Mouse (Mus musculus) CD4-positive, CD25-positive, alpha-beta regulatory T cell, adult 2 months (primary cell): ENCODE data around the gene Cfi.

Experiments
- DNase-seq: peaks from one replicate; pipeline ENCODE4 v3.0.0-alpha.2; 2012; ENCODE audit warnings: low read depth, low spot score

Cfi gene

DNA sequence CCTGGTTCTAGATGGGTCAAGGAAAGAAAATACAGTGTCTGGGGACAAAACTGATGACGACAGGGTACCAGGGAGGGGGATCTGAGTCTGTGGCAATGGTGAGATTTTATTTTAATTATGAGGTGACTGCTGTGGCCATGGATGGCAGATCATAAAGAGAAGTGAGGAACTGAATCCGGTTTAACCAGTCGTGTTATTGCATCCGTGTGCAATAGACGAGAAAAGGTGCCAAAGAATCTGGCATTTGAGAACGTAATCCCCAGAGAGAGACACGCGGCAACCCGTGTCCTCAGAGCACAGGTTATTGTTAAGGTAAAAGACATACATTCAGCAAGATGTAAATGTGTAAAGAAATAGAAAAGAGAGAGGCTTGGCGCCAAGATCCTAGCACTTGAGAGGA lies 41.6 kb downstream of the Cfi start:
- DNase-seq = no peak

DNA sequence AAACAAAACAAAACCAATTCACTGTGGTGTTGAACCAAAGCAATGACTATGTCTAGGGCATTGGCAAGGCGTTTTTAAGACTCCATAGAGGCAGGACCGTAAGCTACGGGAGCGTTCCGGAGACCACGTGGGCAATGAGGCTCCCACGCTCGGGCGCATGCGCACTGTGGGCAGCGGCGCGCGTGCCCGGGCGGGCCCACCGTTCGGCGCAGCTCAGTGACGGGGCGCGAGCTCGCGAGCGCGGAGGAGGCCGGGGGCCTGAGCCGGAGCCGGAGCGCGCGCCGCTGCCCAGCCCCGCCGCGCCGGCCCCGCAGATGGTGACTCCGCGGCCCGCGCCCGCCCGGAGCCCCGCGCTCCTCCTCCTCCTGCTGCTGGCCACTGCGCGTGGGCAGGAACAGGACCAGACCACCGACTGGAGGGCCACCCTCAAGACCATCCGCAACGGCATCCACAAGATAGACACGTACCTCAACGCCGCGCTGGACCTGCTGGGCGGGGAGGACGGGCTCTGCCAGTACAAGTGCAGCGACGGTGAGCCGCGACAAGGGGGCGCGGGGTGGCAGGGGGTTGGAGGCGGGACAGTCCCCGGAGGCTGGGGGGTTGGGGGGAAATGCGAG lies 42.8 kb downstream of the Cfi start, which contains the start of gene Pla2g12a:
TSS of gene Pla2g12a (plus strand) at position 202 of the 617 bp plus-strand sequence.
- DNase-seq = peak; percentile 93

DNA sequence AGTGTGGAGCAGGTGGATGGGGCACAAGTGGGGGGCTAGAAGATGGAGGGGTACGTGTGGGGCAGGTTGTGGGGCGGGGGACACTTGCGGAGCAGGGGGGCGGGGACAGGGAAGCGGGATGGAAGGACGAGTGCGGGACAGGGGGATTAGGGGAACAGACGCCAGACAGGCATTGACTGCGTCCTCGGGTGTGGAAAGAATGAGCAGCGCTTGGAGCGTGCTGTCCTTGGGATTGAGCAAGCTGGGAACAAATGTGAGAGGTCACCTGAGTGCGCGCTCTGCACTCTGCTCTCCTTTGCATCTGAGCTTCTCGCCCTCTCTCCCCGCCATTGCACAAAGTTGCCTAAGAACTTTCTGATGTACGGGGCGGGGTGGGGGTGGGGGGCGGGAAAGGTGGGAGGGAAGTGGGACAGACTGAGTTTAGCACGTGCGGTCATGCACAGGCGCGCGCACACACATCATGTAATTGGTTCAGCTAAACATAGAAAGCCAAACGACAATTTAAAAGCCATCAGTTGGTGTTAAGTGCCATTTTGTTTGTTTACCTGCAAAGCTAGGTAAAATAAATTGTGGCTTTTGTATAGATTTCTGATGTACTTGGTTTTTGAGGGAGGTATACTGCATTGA lies 43.6 kb downstream of the Cfi start:
- DNase-seq = peak; percentile 54

DNA sequence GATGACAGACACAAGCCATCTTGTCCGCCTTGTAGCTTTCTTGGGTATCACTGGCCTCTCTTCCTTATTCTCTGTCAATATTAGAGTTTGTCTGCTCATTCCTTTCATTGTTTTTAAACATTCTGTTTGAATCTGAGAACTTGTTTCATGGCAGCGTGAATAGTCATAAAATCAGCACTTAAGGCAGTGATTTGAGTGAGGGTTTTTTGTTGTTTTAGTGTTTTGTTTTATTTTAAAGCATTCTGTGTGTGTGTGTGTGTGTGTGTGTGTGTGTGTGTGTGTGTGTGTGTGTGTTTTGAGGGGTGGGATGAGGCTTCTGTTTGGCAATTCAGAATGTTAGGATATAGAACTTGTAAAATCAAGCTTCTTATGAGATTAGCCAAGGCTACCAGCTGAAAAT lies 44.2 kb downstream of the Cfi start:
- DNase-seq = no peak

DNA sequence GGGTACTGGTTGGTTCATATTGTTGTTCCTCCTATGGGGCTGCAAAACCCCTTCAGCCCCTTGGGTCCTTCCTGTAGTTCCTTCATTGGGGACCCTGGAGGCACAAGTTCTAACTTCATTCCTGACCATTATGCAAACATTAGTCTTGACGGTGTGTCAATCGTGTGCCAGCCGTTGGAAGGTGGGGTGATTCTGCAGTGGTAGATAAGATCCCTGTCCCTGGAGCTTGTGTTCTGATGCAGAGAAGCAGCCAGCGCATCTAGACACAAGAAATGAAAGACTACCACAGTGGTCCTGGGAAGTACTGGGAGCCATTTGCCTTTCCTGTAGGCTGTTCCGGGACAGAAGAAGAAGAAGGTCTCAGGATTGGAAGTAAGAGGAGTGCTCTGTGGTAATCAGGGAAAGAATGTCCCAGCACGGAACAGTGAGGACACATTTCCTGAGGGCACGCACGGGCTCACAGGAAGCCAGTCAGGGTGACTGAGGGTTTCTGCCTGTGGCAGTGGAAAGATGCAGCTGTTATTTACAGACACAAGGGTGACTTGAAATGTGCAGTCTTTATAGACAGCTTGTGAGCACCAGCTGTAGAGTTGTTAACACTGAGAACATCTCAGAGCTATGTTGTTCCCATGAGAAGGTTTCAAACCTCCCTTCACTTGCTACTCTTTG lies 45.4 kb downstream of the Cfi start:
- DNase-seq = no peak

DNA sequence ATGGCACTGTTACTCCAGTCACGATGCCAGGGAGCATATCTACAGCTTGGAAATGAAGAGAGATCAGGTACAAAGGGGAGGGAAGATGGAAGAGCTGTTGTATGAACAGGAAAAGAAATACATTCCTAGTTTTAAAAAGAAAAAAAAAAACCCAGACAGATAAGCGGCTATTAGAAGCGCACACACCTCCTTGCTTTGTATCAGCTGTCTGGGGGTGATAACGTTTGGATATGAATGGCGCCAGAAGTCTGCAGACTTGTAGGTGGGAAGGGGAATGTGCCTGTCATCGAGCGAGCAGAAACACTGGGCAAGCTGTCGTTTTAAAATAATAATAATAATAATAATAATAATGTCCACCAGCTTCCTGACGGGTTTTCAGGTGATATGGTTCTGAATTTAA lies 49.9 kb downstream of the Cfi start:
- DNase-seq = no peak

DNA sequence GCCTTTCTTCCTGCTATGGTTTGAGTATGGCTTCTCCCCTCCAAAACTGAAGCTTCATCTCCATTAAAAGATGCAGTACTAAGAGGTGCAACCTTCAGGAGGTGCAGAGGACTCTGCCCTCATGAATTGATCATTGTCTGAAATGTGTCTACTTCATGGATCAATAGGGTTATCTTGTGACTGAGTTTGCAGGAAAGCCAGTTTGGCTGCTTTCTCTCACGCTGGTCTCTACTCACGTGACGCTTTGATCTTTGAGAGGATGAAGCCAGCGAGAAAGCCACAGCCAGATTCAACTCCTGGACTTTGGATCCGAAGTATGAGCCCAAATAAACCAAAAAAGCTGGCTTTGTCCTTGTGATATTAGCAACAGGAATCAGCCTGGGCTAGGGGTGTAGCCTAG lies 50.7 kb downstream of the Cfi start:
- DNase-seq = no peak

DNA sequence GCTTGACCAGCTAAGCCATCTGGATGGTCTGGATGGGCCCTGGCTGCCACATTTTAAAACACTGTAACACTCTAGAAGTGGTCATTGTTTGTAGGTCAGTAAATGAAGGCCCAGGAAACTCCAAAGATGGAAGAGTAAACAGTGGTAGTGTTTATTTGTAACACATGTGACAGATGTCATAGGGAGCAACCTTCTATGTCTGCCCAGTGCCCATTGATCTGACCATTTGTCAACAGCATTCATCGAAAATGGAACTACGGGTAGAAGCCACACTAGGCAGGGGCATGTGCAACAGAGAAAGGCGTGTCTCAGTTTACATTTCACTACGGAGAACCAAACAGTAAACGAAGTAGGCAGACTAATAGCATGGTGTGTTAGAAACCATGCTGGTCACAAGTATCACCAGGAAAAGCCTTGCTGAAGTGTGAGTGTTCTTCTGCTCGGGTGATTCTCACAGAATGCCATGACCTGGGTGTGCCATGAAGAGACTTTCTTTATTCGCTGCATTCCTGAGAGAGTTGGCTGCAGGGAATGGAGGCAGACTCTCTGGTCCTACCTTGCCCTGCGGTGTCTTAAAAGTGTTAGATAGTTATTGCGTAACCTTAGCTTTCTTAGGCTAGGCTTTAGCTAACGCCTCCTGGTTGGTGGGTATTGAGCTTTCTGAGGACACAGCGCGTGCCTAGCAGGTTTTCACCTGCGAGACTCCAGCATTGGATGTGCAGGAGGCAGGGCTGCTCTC lies 52.3 kb downstream of the Cfi start:
- DNase-seq = no peak

DNA sequence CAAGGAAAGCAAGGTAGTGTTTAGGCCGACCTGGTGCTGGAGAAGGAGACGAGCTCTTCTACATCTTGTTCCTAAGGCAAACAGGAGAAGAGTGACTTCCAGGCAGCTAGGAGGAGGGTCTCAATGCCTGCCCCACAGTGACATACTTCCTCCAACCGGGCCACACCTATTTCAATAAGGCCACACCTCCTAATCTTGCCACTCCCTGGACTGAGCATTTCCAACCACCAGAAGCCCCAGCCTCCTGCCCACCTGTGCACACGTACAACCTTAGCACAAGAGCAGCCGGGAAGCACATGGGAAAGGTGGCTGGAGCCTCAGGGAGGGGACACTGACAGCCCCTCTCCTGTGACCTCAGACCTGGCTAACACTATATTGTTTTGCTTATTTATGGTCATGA lies 56.3 kb downstream of the Cfi start:
- no peak for DNase-seq

DNA sequence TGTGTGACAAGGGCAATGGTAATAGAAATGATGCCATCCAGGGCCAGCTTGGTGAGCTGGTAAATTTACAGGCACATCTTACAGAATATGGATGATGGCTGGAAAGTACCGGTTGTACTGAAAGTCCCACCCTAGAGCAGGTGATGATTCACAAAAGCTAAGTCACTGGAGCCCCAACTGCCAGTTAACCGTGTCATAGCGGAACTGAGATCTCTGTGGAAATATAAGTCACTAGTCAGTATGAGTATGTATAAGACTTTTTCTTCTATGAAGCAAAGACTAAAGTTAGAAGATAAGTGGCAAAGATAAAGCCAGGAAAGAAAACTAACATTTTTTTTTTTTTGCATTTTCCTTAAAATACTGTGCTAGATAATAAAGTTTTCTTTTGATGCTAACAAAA lies 57.5 kb downstream of the Cfi start:
- no peak for DNase-seq

DNA sequence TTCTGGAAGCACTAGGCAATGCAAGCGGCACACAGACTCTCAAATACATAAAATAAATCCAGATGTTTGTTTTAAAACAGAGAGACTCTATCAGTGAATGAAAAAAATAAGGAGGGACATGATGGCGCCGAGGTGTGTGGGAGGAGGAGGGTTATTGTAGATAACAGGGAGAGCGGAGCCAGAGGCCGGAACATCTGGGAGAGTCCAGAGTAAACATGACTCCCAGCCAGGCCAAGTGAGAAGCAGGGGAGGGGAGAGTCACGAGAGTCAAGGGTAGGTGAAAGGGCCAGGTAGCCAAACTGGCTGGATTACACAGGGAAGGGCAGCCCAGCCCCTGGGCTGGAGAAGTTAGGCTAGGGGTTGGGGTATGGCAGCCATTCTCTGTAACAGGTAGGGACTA lies 60.9 kb downstream of the Cfi start:
- no peak for DNase-seq

DNA sequence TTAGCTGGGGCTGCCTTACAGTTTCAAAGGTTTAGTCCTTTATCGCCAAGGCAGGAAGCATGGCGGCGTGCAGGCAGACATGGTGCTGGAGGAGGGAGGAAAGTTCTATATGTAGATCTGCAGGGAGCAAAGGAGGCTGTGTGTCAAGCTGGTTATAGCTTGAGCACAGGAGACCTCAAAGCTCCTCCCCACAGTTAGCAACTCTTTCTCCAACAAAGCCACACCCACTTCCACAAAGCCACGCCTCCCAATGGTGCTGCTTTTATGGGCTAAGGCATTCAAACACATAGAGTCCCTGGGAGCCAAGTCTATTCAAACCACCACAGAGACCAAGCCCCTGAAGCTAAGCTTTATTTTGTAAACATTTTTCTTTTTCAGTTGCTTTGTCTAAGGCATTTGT lies 63.2 kb downstream of the Cfi start:
- peak; percentile 24 for DNase-seq

DNA sequence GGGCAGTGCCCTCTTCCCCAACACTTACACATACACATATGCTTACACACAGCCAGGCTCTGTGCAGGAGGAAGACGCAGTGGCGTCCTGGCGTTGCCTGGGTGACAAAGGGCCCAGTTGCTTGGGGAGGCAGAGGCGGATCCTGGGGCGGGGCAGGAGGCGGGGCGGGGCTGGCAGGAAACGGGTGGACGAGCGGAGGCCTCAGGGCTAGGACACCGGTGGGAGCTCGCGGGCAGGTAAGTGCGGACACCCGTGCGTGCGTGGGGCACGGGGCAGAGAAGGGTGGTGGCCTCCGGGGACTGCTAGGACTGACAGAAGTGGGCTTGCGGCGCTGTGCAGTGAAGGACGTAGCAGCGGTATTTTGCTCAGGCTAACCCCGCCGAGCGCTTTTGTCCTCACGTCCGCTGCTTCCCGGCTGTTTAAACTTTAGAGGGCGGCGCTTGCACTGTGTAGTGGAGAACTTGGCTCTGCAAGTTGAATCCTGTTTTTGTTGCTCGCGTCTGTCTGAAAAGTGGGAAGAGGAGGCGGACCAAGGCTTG lies 65.7 kb downstream of the Cfi start, which contains the start of gene Casp6:
TSS of gene Casp6 (plus strand) at position 155 of the 539 bp plus-strand sequence.
- DNase-seq = peak; percentile 91

DNA sequence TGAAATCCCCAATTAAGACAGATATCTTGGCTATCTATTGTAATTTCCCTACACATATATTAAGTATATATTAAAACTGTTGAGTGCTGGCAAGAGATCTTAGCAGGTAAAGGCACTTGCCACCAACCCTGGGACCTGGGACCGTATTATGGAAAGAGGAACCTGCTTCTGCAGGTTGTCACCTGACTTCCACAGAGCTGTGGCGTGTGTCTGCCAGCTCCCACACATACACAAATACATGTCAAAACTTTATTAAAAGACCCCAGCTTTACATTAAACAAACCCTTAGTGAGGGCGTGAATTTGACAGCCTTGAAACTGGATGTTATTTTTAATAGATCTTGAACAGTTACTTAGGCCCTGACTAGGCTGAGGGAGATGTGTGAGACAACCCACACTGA lies 67.7 kb downstream of the Cfi start:
- no peak for DNase-seq

DNA sequence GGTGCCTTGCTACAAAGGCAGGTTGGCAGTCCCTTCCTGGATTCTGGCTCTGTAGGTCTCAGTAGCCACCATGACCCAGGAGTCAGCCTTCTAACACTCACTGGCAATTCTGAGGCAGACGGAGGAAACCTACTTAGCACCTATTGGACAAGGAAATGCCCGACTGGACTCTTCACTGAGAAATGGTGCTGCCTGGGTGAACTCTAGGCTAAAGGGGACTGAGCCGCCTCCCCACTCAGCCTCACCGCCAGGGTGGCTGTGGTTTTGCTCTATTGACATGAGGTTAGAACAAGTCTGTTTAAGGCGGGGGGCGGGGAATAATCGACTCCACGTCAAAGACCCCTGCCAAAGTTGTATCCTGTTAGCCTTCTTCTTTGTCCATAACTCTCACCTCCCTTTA lies 68.2 kb downstream of the Cfi start:
- DNase-seq = no peak

DNA sequence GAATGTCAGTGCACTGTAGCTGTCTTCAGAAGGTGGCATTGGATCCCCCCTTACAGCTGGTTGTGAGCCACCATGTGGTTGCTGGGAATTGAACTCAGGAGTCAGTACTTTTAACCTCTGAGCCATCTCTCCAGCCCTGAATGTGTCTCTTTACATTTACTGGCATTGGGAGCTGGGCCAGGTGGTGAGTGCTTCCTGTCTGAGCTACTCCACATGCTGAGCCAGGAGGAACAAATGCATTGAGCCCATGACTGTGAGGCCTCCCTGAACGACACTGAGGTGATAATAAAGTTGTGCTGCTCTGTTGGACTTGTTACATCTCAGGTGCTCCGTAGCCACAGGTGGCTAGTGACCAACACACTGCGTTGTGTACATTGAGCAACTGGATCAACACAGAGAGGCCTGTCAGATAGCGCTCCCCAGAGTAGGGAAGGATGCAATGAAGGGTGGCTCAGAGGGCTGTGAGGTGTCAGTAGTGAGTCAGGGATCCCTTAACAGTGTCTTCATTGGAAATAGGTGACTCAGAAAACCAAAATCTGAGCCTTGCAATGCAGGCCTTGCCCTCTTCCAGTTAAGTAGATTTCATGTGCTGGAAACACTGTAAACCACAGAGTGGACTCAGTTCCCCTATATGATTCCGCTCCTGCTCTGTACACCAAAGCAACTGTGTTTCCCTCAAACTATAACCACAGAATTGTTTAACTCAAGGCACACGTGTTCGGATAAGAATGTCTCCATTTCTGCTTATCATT lies 68.9 kb downstream of the Cfi start:
- no peak for DNase-seq

DNA sequence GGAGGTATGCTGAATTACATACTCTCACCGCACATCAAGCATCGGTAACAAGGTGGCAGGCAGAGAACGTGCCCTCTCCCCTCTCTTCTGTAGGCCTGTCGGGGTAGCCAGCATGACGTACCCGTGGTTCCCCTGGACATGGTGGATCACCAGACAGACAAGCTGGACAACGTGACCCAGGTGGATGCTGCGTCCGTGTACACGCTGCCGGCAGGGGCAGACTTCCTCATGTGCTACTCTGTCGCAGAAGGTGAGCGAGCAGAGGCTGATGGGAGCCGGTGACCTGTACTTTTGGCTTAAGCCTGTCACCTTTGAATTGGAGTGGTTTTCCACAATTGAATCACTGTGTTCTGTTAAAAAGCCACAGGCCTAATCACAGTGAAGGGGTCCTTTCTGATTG lies 76.3 kb downstream of the Cfi start:
- no peak for DNase-seq

DNA sequence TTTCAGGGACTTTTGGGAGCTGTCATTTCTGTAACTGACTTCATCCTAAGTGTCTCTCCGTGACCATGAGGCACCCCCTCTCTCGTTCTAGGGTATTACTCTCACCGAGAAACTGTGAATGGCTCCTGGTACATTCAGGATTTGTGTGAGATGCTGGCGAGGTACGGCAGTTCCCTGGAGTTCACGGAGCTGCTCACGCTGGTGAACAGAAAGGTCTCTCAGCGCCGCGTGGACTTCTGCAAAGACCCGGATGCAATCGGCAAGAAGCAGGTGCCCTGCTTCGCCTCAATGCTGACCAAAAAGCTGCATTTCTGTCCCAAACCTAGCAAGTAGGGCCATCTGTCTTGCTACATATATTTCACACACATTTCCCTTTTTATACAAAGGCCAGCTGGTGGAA lies 77.6 kb downstream of the Cfi start:
- DNase-seq = no peak

DNA sequence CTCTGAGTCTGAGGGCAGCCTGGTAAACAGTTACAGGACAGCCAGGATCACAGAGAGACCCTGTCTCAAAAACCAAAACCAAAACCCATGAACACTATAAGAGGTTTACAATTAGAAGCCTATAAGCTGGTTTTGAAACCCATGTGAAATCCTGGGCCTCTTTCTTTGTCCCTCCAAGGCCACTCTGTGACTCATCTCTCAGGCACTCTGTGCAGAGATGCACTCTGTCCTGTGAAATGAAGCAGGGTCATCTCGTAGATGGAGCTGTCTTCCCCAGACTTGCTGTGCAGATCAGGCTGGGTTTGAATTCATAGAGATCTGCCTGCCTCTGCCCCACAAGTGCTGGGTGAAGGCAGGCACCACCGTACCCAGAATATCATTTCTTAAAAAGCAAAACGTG lies 81.7 kb downstream of the Cfi start:
- no peak for DNase-seq

DNA sequence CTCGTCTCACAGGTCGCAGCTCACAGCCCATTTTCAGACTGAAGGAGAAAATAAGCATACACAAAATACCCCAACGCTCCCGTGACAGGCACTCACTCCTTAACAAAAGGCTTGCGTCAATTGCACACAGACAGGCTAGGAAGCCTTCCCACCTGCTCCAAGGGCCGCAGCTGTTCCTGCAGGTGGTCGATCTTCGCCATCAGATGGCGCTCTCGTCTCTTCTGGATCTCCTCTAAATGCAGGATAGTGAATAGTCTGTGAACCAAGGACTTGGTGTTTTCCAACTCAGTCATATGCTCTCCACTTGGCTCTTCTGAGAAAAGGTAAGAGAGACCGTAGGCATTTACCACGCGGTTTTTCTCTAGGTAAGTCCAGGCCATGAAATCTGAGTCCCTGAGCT lies 82.8 kb downstream of the Cfi start:
- DNase-seq = peak; percentile 82

DNA sequence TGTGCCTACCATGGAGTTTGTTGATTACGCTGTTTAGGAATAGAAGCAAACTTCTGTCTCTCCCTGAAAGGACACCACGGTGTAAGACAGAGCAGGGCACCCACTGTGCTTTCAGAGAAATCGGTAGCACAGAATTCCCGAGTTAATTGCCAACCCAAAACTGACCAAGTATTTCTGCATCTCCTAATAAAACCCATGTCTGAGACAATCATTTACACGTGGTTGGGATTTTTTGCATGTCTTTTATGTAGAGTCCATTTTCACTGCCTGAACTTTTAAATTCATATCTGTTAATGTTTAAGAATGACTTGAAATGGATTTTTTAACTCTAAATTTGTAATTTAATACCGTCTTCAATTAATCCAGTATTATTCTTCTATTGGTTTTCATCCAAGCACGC lies 87.9 kb downstream of the Cfi start:
- DNase-seq = no peak
